Mouse (Mus musculus): ENCODE data around the gene Fam166b. TPM values are rescaled to one million over a fixed set of nuclear protein-coding genes. Genes with fewer than 3 reads are reported as not detected.

The Fam166b gene
- total RNA-seq, 4 experiments from 2014 or later: 1.3 to 1.9 (median 1.4) TPM

GRCm38 (mm10) chr4:43428180-43428861 lies 613 bp downstream of the Fam166b start:
- no peak for DNase-seq (ENCODE audit: low spot score in 2 of 2)

- DNase-seq (ENCODE audit: low spot score in 2 of 2): no peak
Measured at GRCm38 (mm10) chr4:43427501-43428179, 1.3 kb downstream of the Fam166b start.

GRCm38 (mm10) chr4:43426487-43426886 lies 2.4 kb downstream of the Fam166b start:
- no peak for DNase-seq (ENCODE audit: low spot score in 2 of 2)

GRCm38 (mm10) chr4:43425648-43426380 lies 3.1 kb downstream of the Fam166b start:
- DNase-seq (ENCODE audit: low spot score in 2 of 2): no peak

GRCm38 (mm10) chr4:43425197-43425596 lies 3.7 kb downstream of the Fam166b start:
- no peak for DNase-seq (ENCODE audit: low spot score in 2 of 2)

- DNase-seq (ENCODE audit: low spot score in 2 of 2): no peak
Measured at GRCm38 (mm10) chr4:43424072-43424471, 4.9 kb downstream of the Fam166b start.

DNA sequence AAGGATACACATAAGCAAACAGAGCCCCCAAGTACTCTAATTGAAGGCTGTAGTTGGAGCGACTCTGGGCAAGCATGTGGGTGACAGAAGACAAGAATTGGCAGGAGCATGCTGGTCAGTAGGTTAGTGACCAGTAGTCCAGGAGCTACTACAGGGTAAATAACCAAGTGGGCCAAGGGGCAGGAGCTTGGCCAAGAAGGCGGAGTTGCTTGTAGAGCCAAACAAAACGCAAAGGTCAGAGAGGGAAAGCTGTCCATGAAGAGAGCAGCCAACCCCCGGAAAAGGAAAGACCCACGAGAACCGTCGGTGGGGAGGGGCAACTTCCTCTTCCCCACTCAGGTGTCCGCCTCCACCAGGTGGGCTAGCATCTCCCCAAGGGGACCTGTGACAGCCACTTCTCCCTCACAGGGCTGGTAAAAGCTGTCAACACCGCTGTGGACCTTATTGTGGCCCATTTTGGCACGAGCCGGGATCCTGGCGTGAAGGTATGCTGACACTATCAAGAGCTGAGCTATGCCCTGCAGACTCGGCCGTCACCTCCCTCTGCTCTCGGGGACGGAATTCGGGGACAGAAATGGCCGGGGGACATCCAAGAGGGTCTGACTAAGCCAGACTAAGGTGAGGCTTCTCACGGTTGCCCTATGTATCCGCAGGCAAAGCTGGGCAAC lies 5.5 kb downstream of the Fam166b start:
- DNase-seq (ENCODE audit: low spot score in 2 of 2): no peak

GRCm38 (mm10) chr4:43421632-43422240 lies 7.2 kb downstream of the Fam166b start:
- no peak for DNase-seq (ENCODE audit: low spot score in 2 of 2)

DNA sequence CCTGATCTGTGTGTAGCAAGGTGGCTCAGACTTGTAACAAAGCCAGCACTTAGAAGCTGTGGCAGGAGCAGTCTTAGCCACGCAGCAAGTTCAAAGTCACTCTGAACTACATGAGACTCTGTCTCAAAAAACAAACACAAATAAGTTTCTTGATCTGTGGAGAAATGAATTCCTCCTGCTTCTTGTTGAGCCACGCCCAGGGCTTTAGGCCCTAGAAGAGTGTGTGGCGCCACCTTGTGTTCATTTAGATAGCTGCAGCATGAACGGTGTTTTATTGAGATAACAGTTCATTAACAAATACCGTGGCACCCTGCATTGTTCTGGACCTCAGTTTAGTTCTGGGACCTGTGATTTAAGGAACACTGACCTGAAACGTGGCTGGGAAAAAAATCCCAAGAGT lies 8.6 kb downstream of the Fam166b start:
- peak in 1 of 2 experiments; percentile 59 for DNase-seq (ENCODE audit: low spot score in 2 of 2)

- DNase-seq (ENCODE audit: low spot score in 2 of 2): no peak
Measured at GRCm38 (mm10) chr4:43419801-43420281, 9.1 kb downstream of the Fam166b start.

GRCm38 (mm10) chr4:43418973-43419656 lies 9.8 kb downstream of the Fam166b start:
- no peak for DNase-seq (ENCODE audit: low spot score in 2 of 2)

DNA sequence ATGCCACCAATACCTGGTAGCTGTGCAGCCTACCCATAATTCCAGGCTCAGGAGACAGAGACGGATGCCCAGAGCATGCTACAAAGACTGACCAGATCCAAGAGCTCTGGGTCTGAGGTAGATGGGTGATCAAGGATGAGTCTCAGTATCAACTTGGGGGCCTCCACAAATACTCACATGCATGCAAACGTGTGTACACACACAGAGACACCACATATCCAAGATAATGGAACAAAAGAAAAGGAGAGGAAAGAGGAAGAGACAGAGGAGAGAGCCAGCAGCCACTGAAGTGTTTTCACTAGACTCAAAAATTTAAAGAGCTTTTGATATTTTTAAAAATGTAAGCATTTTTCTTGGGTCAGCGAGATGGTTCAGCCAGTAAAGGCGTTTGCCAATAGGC lies 10.5 kb downstream of the Fam166b start:
- no peak for DNase-seq (ENCODE audit: low spot score in 2 of 2)

- DNase-seq (ENCODE audit: low spot score in 2 of 2): no peak
Measured at GRCm38 (mm10) chr4:43417269-43418062, 11.5 kb downstream of the Fam166b start.

GRCm38 (mm10) chr4:43416071-43416490 lies 12.9 kb downstream of the Fam166b start:
- no peak for DNase-seq (ENCODE audit: low spot score in 2 of 2)

- no peak for DNase-seq (ENCODE audit: low spot score in 2 of 2)
Measured at GRCm38 (mm10) chr4:43415221-43416070, 13.5 kb downstream of the Fam166b start.

- DNase-seq (ENCODE audit: low spot score in 2 of 2): no peak
Measured at GRCm38 (mm10) chr4:43414761-43415160, 14.2 kb downstream of the Fam166b start.

DNA sequence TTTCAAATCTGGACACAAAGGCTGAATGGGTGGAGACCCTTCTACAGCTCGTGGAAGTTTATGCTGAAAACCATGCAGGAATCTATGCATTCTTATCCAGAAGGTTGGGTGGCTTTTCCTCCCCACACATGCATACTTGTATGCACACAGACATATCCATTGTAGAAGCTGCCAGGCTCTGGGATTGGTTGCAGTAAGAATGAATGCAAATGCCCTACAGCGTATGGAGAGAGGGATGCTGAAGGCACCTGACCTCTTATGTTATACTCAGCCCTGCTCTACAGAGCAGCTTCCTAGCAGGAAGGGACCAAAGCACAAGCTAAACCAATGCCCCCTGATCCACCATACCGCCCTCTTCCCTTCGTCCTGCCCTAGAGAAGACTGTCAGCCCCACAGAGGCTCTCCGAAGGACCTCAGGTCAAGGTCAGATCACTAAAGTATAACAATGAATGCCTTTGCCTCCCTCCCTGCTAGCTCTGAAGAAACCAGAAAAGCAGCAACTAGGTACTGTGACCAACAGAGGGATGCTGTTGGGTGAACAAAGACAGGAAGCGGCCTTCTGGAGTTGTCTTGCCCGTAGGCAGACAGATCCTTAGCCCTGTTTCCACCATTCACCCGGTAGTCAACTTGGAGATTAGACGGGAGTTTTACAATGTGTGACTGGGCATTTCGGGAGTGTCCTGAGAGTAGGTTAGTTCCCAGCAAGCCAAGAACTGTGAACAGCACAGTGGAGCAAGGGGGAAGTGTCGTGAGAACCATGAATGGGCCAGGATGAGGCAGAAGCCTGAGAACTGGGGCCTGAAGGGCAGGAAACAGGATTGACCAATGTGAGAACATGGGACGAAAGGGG lies 21.6 kb downstream of the Fam166b start:
- no peak for DNase-seq (ENCODE audit: low spot score in 2 of 2)

Data from left cerebral cortex, adult 8-10 months (tissue).